In genomic region chr1:82459926-82460325, GRCm38 (mm10) we compare ENCODE assay signal across 32 mouse cellular contexts.
"Had no signal": no experiment of that assay in that cellular context is flagged by ENCODE, and none has a peak within 500 bp of the region (broad histone marks: within the 10 kb centered on the region; RNA-seq: fewer than 3 reads in every experiment).

No protein-coding gene starts in this region.

- H3K4me2 ChIP-seq: limb, embryonic 12.5 days; limb, embryonic 13.5 days; limb, embryonic 15.5 days; liver, embryonic 11.5 days; liver, embryonic 12.5 days; liver, embryonic 13.5 days; liver, embryonic 15.5 days; lung, embryonic 14.5 days; lung, embryonic 15.5 days; midbrain, embryonic 12.5 days; midbrain, embryonic 13.5 days; midbrain, embryonic 15.5 days; neural tube, embryonic 12.5 days had no signal

- DNase-seq: left cerebral cortex, postnatal 4 days; liver; liver, embryonic 13.5 days; liver, postnatal 0 days; lung, adult 18-20 months; lung, adult 2 months; lung, embryonic 14.5 days; lung, postnatal 10 days; lung, postnatal 14 days; lung, postnatal 36 days; lung, postnatal 4 days; midbrain, embryonic 14.5 days had no signal

- H3K9ac ChIP-seq: limb, embryonic 12.5 days; limb, embryonic 13.5 days; limb, embryonic 15.5 days; liver, embryonic 12.5 days; liver, embryonic 13.5 days; liver, embryonic 14.5 days; liver, embryonic 15.5 days; liver, postnatal 0 days; lung, embryonic 14.5 days; lung, embryonic 15.5 days; midbrain, embryonic 12.5 days; midbrain, embryonic 13.5 days; midbrain, embryonic 15.5 days; neural tube, embryonic 12.5 days had no signal

- ATAC-seq: liver, embryonic 12.5 days; liver, postnatal 0 days; lung, postnatal 0 days; midbrain, embryonic 13.5 days; midbrain, embryonic 15.5 days; midbrain, embryonic 16.5 days had no signal

- H3K9me3 ChIP-seq: limb, embryonic 10.5 days; limb, embryonic 12.5 days; limb, embryonic 13.5 days; limb, embryonic 15.5 days; liver, embryonic 12.5 days; liver, embryonic 13.5 days; liver, embryonic 15.5 days; lung, embryonic 15.5 days; midbrain, embryonic 10.5 days; midbrain, embryonic 12.5 days; midbrain, embryonic 13.5 days; midbrain, embryonic 15.5 days; neural tube, embryonic 12.5 days had no signal

- H3K27ac ChIP-seq: left cerebral cortex, adult 2 months; limb, embryonic 10.5 days; limb, embryonic 12.5 days; limb, embryonic 13.5 days; limb, embryonic 15.5 days; liver, embryonic 12.5 days; liver, embryonic 13.5 days; liver, embryonic 14.5 days; liver, embryonic 15.5 days; lung, embryonic 15.5 days; macrophage; midbrain, embryonic 10.5 days; midbrain, embryonic 12.5 days; midbrain, embryonic 13.5 days; midbrain, embryonic 15.5 days; neural tube, embryonic 12.5 days had no signal

- H3K4me1 ChIP-seq: limb, embryonic 12.5 days; limb, embryonic 15.5 days; liver, embryonic 12.5 days; liver, embryonic 13.5 days; liver, embryonic 15.5 days; lung, embryonic 15.5 days; megakaryocyte, embryonic 14.5 days; midbrain, embryonic 10.5 days; midbrain, embryonic 12.5 days; midbrain, embryonic 13.5 days; midbrain, embryonic 15.5 days; neural tube, embryonic 12.5 days had no signal

- H3K27me3 ChIP-seq: limb, embryonic 12.5 days; limb, embryonic 13.5 days; liver, embryonic 12.5 days; liver, embryonic 13.5 days; liver, embryonic 15.5 days; lung, embryonic 15.5 days; megakaryocyte, embryonic 14.5 days; midbrain, embryonic 12.5 days; midbrain, embryonic 13.5 days; midbrain, embryonic 15.5 days; neural tube, embryonic 12.5 days had no signal

- H3K4me3 ChIP-seq: left cerebral cortex, adult 2 months; limb, embryonic 10.5 days; limb, embryonic 12.5 days; limb, embryonic 13.5 days; limb, embryonic 15.5 days; liver, embryonic 12.5 days; liver, embryonic 13.5 days; liver, embryonic 15.5 days; lung, embryonic 15.5 days; megakaryocyte, embryonic 14.5 days; midbrain, embryonic 10.5 days; midbrain, embryonic 12.5 days; midbrain, embryonic 13.5 days; midbrain, embryonic 15.5 days; myocyte; neural tube, embryonic 12.5 days had no signal

- H3K36me3 ChIP-seq: limb, embryonic 10.5 days; limb, embryonic 12.5 days; limb, embryonic 13.5 days; limb, embryonic 15.5 days; liver, embryonic 12.5 days; liver, embryonic 13.5 days; liver, embryonic 15.5 days; lung, embryonic 15.5 days; midbrain, embryonic 10.5 days; midbrain, embryonic 12.5 days; midbrain, embryonic 13.5 days; midbrain, embryonic 15.5 days; neural tube, embryonic 12.5 days had no signal
